Mouse (Mus musculus): ENCODE measurements around the gene Cd2.

DNA sequence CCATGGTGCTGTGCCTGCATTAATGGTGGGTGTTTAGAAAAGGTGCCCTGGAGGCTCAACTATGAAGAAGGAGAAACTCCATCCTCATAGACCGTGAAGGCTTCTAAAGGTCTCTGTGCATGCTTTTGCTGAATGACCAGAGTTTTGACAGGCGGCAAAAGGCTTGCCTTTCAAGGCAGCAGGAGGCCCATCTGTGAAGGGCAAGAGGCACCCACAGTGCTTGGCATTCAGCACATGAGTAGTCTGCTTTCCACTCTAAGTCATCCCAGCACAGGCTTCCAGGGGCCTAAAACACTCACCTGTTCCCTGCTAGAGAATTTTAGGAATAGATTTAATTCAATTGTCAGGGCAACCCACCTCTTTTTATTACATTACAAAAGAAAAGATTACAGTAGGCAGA is 17.3 kb upstream of the Cd2 start:
- TF ChIP-seq CTCF (IDR thresholded peaks at IDR 0.05 in 2 of 3, conservative IDR thresholded peaks at IDR 0.05 in 1 of 3; ENCODE audit: control insufficient read depth in 1 of 3, insufficient read depth in 1 of 3, low read depth in 2 of 3, low read length in 3 of 3, poor library complexity in 1 of 3, severe bottlenecking in 1 of 3) = no peak
- no peak for TF ChIP-seq POLR2A (IDR thresholded peaks at IDR 0.05; ENCODE audit: control insufficient read depth in 1 of 2, insufficient read depth in 1 of 2, low read depth in 1 of 2, low read length in 2 of 2, poor library complexity in 1 of 2)
- no peak for TF ChIP-seq SIN3A (IDR thresholded peaks at IDR 0.05; ENCODE audit: low read length)
- TF ChIP-seq NRF1 (IDR thresholded peaks at IDR 0.05; ENCODE audit: insufficient read depth, low read depth, low read length, poor library complexity, severe bottlenecking) = no peak
- TF ChIP-seq MYB (IDR thresholded peaks at IDR 0.05; ENCODE audit: low read depth, low read length) = no peak
- no peak for TF ChIP-seq TCF12 (IDR thresholded peaks at IDR 0.05; ENCODE audit: low read depth, low read length)
- no peak for TF ChIP-seq RCOR1 (IDR thresholded peaks at IDR 0.05; ENCODE audit: low read depth, low read length)

All from MEL (cell line).